In genomic region chr16:93535151-93535853, GRCm38 (mm10) we compare ENCODE assay signal across 17 mouse cellular contexts.
DNase-seq lines count a peak whose midpoint lies in the region; TF ChIP-seq lines count a peak whose summit lies in the region.
"Had no signal": no experiment of that assay in that cellular context is flagged by ENCODE, and none has a peak within 500 bp of the region (broad histone marks: within the 10 kb centered on the region; RNA-seq: fewer than 3 reads in every experiment).

No protein-coding gene starts in this region.

- intact Hi-C loops in gastrocnemius, adult 2 months (cut with DNase I): no loop called here

- H3K27ac ChIP-seq in gastrocnemius, adult 2 months: no peak overlapping the region
- H3K27ac ChIP-seq: embryonic facial prominence, embryonic 12.5 days; forebrain, embryonic 12.5 days; hindbrain, embryonic 15.5 days had no signal

- peak; percentile 50 to 67 for DNase-seq in lung, adult 18-20 months
- DNase-seq in lung, postnatal 10 days: no peak
- DNase-seq in 3T3-L1 (ENCODE audit: low read depth, low spot score): peak; percentile 37
- peak; percentile 33 for DNase-seq in NIH3T3 (ENCODE audit: low read depth)
- DNase-seq in lung, postnatal 36 days: peak; percentile 47
- DNase-seq in frontal cortex, adult 2 months (ENCODE audit: extremely low spot score in 1 of 2, low spot score in 1 of 2): no peak
- DNase-seq in heart, postnatal 4 days: no peak
- no peak for DNase-seq in gastrocnemius, adult 2 months
- DNase-seq: adrenal gland, adult 8-10 months; cerebellum, adult 11-12 months; cerebellum, adult 9-10 months; cerebellum, postnatal 25 days; gastrocnemius, postnatal 25 days; heart, postnatal 10 days had no signal

- no peak overlapping the region for H3K4me3 ChIP-seq in gastrocnemius, adult 2 months
- H3K4me3 ChIP-seq: embryonic facial prominence, embryonic 12.5 days; forebrain, embryonic 12.5 days; hindbrain, embryonic 15.5 days had no signal

- no peak for TF ChIP-seq CTCF in gastrocnemius, adult 2 months (IDR thresholded peaks at IDR 0.05)

Comparison
In these comparisons a context has a peak if more than half of its experiments do, and no peak if none do; other contexts are left out.
1. DNase-seq: peak in lung, adult 18-20 months (2 of 2), 3T3-L1 (single experiment), NIH3T3 (single experiment) and lung, postnatal 36 days (single experiment); none in lung, postnatal 10 days (single experiment), frontal cortex, adult 2 months (0 of 2), heart, postnatal 4 days (single experiment) and gastrocnemius, adult 2 months (single experiment).